Mouse (Mus musculus) intestine, embryonic 15.5 days (tissue): ENCODE results near the gene Kctd11. TPM values are rescaled to one million over a fixed set of nuclear protein-coding genes. Genes with fewer than 3 reads are reported as not detected.
A peak's percentile ranks its signal among the peaks of the same experiment; 100 is the strongest.

Experiments
- ATAC-seq: fragments of 200-750 bp; cut with Nextera tagmentation; 2 replicates; pipeline ENCODE4 v1.8.0; 2017; ENCODE audit warnings: moderate TSS enrichment, moderate library complexity
- H3K27ac ChIP-seq: fragments of 300-500 bp; sonication (generic); 2 replicates; pipeline ENCODE4 v1.5.1; 2015; ENCODE audit warnings: mild to moderate bottlenecking, inconsistent platforms
- H3K27me3 ChIP-seq: fragments of 300-500 bp; sonication (generic); replicated peaks from 2 replicates; pipeline ENCODE4 v1.6.1; 2015; ENCODE audit warnings: inconsistent platforms
- H3K36me3 ChIP-seq: fragments of 300-500 bp; sonication (generic); 2 replicates; pipeline ENCODE4 v1.6.1; 2015; ENCODE audit warnings: inconsistent platforms
- H3K4me1 ChIP-seq: fragments of 300-500 bp; sonication (generic); replicated peaks from 2 replicates; pipeline ENCODE4 v1.6.1; 2015; ENCODE audit warnings: inconsistent platforms
- H3K4me2 ChIP-seq: fragments of 300-500 bp; sonication (generic); replicated peaks from 2 replicates; pipeline ENCODE4 v1.6.1; 2015; ENCODE audit warnings: mild to moderate bottlenecking, inconsistent platforms
- H3K4me3 ChIP-seq: fragments of 300-500 bp; sonication (generic); replicated peaks from 2 replicates; pipeline ENCODE4 v1.5.1; 2015; ENCODE audit warnings: inconsistent platforms
- H3K9ac ChIP-seq: fragments of 300-500 bp; sonication (generic); 2 replicates; pipeline ENCODE4 v1.6.1; 2015; ENCODE audit warnings: inconsistent platforms
- H3K9me3 ChIP-seq: fragments of 300-500 bp; sonication (generic); 2 replicates; pipeline ENCODE4 v1.6.1; 2016; ENCODE audit warnings: inconsistent platforms
- WGBS: fragments of 180-500 bp; shearing (Covaris S2); methylation state at CpG from one replicate; pipeline ENCODE4 v1.1.7; 2015; 5-methylcytosine and 5-hydroxymethylcytosine counted together
- polyA plus RNA-seq: library from polyadenylated mRNA; unstranded; fragments of >200 nt; fragmentation: Nextera tagmentation; extraction: Ambion mirVana; gene quantifications from 2 replicates; pipeline ENCODE4 v1.2.1, GENCODE M21; 2015

Gene Kctd11
- polyA plus RNA-seq, 1 experiment from 2014 or later = 5.2 TPM

- Histone ChIP-seq H3K4me1 (peaks cover 18% of the 10 kb centered on the region), H3K36me3 (peaks cover 33% of the 10 kb centered on the region), H3K27ac (no peak overlapping the region), H3K9ac (no peak overlapping the region), H3K4me3 (no peak overlapping the region), H3K9me3 (no peaks in the 10 kb centered on the region), H3K4me2 (no peak overlapping the region), H3K27me3 (no peaks in the 10 kb centered on the region)
- 88% methylated on average over 15 of the region's 15 CpGs for WGBS
- ATAC-seq = no peak
Observed at GRCm38 (mm10) chr11:69849884-69850283, 31.3 kb downstream of the Kctd11 start.

GRCm38 (mm10) chr11:69849128-69849527 lies 32.1 kb downstream of the Kctd11 start:
- WGBS = 84% methylated on average over 9 of the region's 9 CpGs
- no peak for ATAC-seq
- H3K27me3 ChIP-seq = no peaks in the 10 kb centered on the region
- no peak overlapping the region for H3K27ac ChIP-seq
- no peaks in the 10 kb centered on the region for H3K9me3 ChIP-seq
- H3K4me1 ChIP-seq = peaks cover 18% of the 10 kb centered on the region
- no peak overlapping the region for H3K4me2 ChIP-seq
- H3K4me3 ChIP-seq = no peak overlapping the region
- peaks cover 33% of the 10 kb centered on the region for H3K36me3 ChIP-seq
- no peak overlapping the region for H3K9ac ChIP-seq

GRCm38 (mm10) chr11:69848021-69848420 lies 33.2 kb downstream of the Kctd11 start:
- Histone ChIP-seq H3K4me1 (peaks cover 18% of the 10 kb centered on the region), H3K27me3 (no peaks in the 10 kb centered on the region), H3K4me2 (peak overlapping the region; percentile 90), H3K9ac (no peak overlapping the region), H3K9me3 (no peaks in the 10 kb centered on the region), H3K27ac (no peak overlapping the region), H3K36me3 (peaks cover 33% of the 10 kb centered on the region), H3K4me3 (peak overlapping the region; percentile 70; the same call in 1 of the 2 replicates)
- 98% methylated on average over 6 of the region's 6 CpGs for WGBS
- ATAC-seq = no peak

GRCm38 (mm10) chr11:69846738-69847688 lies 34.2 kb downstream of the Kctd11 start:
- no peaks in the 10 kb centered on the region for H3K9me3 ChIP-seq
- WGBS = 7% methylated on average over 37 of the region's 37 CpGs

GRCm38 (mm10) chr11:69846198-69846680 lies 35.0 kb downstream of the Kctd11 start, which contains the start of gene Plscr3:
TSS of gene Plscr3 (plus strand) at chr11:69846376.
- Histone ChIP-seq H3K4me3 (peak within 1 kb of the TSS; percentile 70), H3K4me1 (peaks cover 18% of the 10 kb centered on the region), H3K4me2 (peak within 1 kb of the TSS; percentile 90), H3K27ac (peak within 1 kb of the TSS; percentile 94), H3K9ac (peak within 1 kb of the TSS; percentile 75), H3K36me3 (peaks cover 19% of the 10 kb centered on the region), H3K27me3 (no peaks in the 10 kb centered on the region), H3K9me3 (no peaks in the 10 kb centered on the region)
- ATAC-seq = peak; percentile 96
- under 1% methylated on average over 38 of the region's 38 CpGs for WGBS

More at GRCm38 (mm10) chr11:69846738-69847688, 34.2 kb downstream of the Kctd11 start:
- Histone ChIP-seq H3K9ac (peak overlapping the region; percentile 75), H3K4me2 (peak overlapping the region; percentile 90), H3K4me3 (peak overlapping the region; percentile 70), H3K27ac (peak overlapping the region; percentile 94), H3K4me1 (peaks cover 18% of the 10 kb centered on the region), H3K27me3 (no peaks in the 10 kb centered on the region), H3K36me3 (peaks cover 27% of the 10 kb centered on the region)
- ATAC-seq = peak; percentile 67

- Histone ChIP-seq H3K4me3 (peak overlapping the region; percentile 71), H3K27me3 (no peaks in the 10 kb centered on the region), H3K4me1 (peaks cover 36% of the 10 kb centered on the region), H3K9ac (peak overlapping the region; percentile 72), H3K27ac (peak overlapping the region; percentile 86), H3K36me3 (no peaks in the 10 kb centered on the region), H3K9me3 (no peaks in the 10 kb centered on the region), H3K4me2 (peak overlapping the region; percentile 92)
- ATAC-seq = no peak
- WGBS = 0% methylated on average over 7 of the region's 7 CpGs
Observed at GRCm38 (mm10) chr11:69838714-69839104, 42.5 kb downstream of the Kctd11 start.

- H3K36me3 ChIP-seq = no peaks in the 10 kb centered on the region
- H3K4me3 ChIP-seq = peak within 1 kb of the TSS; percentile 71
- H3K4me1 ChIP-seq = peaks cover 37% of the 10 kb centered on the region
- WGBS = under 1% methylated on average over 34 of the region's 34 CpGs
- peak; percentile 93 for ATAC-seq
- no peaks in the 10 kb centered on the region for H3K9me3 ChIP-seq
- H3K9ac ChIP-seq = peak within 1 kb of the TSS; percentile 72
- no peaks in the 10 kb centered on the region for H3K27me3 ChIP-seq
- peak within 1 kb of the TSS; percentile 87 for H3K27ac ChIP-seq
- H3K4me2 ChIP-seq = peak within 1 kb of the TSS; percentile 92
Observed at GRCm38 (mm10) chr11:69837952-69838713, 43.1 kb downstream of the Kctd11 start, which contains the start of gene Tmem256. TSS of gene Tmem256 (plus strand) at chr11:69838514.

GRCm38 (mm10) chr11:69837604-69837951 lies 43.6 kb downstream of the Kctd11 start, which contains the start of gene Nlgn2:
TSS of gene Nlgn2 (minus strand) at chr11:69837784.
- Histone ChIP-seq H3K27me3 (no peaks in the 10 kb centered on the region), H3K27ac (peak within 1 kb of the TSS; percentile 87), H3K36me3 (no peaks in the 10 kb centered on the region), H3K9me3 (no peaks in the 10 kb centered on the region), H3K4me1 (peaks cover 37% of the 10 kb centered on the region), H3K4me2 (peak within 1 kb of the TSS; percentile 92), H3K9ac (peak within 1 kb of the TSS; percentile 72), H3K4me3 (peak within 1 kb of the TSS; percentile 71)
- peak; percentile 74 for ATAC-seq
- WGBS = under 1% methylated on average over 32 of the region's 32 CpGs

- peak; percentile 0; the same call in 1 of the 2 replicates for ATAC-seq
- Histone ChIP-seq H3K36me3 (no peaks in the 10 kb centered on the region), H3K4me2 (peak overlapping the region; percentile 92), H3K27me3 (no peaks in the 10 kb centered on the region), H3K27ac (peak overlapping the region; percentile 87), H3K9me3 (no peaks in the 10 kb centered on the region), H3K9ac (peak overlapping the region; percentile 65), H3K4me3 (peak overlapping the region; percentile 71), H3K4me1 (peaks cover 37% of the 10 kb centered on the region)
- WGBS = 1% methylated on average over 48 of the region's 52 CpGs
Observed at GRCm38 (mm10) chr11:69836703-69837576, 44.3 kb downstream of the Kctd11 start.

- Histone ChIP-seq H3K4me2 (peak overlapping the region; percentile 92), H3K4me1 (peaks cover 37% of the 10 kb centered on the region), H3K9me3 (no peaks in the 10 kb centered on the region), H3K36me3 (no peaks in the 10 kb centered on the region), H3K4me3 (peak overlapping the region; percentile 71), H3K9ac (no peak overlapping the region), H3K27ac (no peak overlapping the region), H3K27me3 (no peaks in the 10 kb centered on the region)
- ATAC-seq = no peak
- WGBS = 29% methylated on average over 4 of the region's 4 CpGs
Observed at GRCm38 (mm10) chr11:69835966-69836335, 45.3 kb downstream of the Kctd11 start.

GRCm38 (mm10) chr11:69835326-69835965 lies 45.8 kb downstream of the Kctd11 start:
- H3K4me2 ChIP-seq = peak overlapping the region; percentile 92
- no peaks in the 10 kb centered on the region for H3K9me3 ChIP-seq
- H3K27me3 ChIP-seq = no peaks in the 10 kb centered on the region
- no peak overlapping the region for H3K9ac ChIP-seq
- ATAC-seq = no peak
- no peaks in the 10 kb centered on the region for H3K36me3 ChIP-seq
- H3K27ac ChIP-seq = no peak overlapping the region
- H3K4me1 ChIP-seq = peaks cover 37% of the 10 kb centered on the region
- 0 out of 2 replicates have a peak overlapping the region, but pooled peaks have one; percentile 71 for H3K4me3 ChIP-seq
- 31% methylated on average over 9 of the region's 9 CpGs for WGBS
